Mouse (Mus musculus) myocyte (in vitro differentiated cells): ENCODE measurements at regions not wholly inside any gene's neighbourhood (a gene's known extent, or its start where the extent isn't known, plus 50 kb on each side); places are given as distances from the start of the nearest gene placed in this dataset.

Experiments
- H3K27me3 ChIP-seq: one replicate; pipeline ENCODE4 v1.6.1; 2011; ENCODE audit not compliant: control insufficient read depth, insufficient read depth, insufficient read length
- H3K36me3 ChIP-seq: one replicate; pipeline ENCODE4 v1.6.1; 2011; ENCODE audit not compliant: control insufficient read depth, insufficient read depth
- H3K4me2 ChIP-seq: one replicate; pipeline ENCODE4 v1.6.1; 2011; ENCODE audit warnings: low read depth, control low read depth
- H3K4me3 ChIP-seq: one replicate; pipeline ENCODE4 v1.5.1; 2011; ENCODE audit warnings: mild to moderate bottlenecking, control low read depth, moderate library complexity
- H3K79me2 ChIP-seq: one replicate; pipeline ENCODE4 v1.6.1; 2011; ENCODE audit not compliant: control insufficient read depth, insufficient read depth
- H3ac ChIP-seq: one replicate; pipeline ENCODE4 v1.6.1; 2011; ENCODE audit not compliant: control insufficient read depth, insufficient read length
- CEBPB ChIP-seq: IDR thresholded peaks from 2 replicates; pipeline ENCODE4 v1.6.1; 2011; ENCODE audit warnings: mild to moderate bottlenecking, moderate library complexity; ENCODE audit not compliant: poor library complexity, insufficient read depth, severe bottlenecking
- E2F4 ChIP-seq: IDR thresholded peaks from one replicate; pipeline ENCODE4 v1.6.1; 2011; ENCODE audit warnings: mild to moderate bottlenecking, control low read depth, moderate library complexity; ENCODE audit not compliant: insufficient read depth
- MAX ChIP-seq: IDR thresholded peaks from one replicate; pipeline ENCODE4 v1.6.1; 2011; ENCODE audit warnings: low read depth, mild to moderate bottlenecking, control low read depth
- MYOD1 ChIP-seq, 3 experiments: IDR thresholded peaks; one replicate each; pipeline ENCODE4 v1.6.1; 2011; ENCODE audit warnings: control low read depth in 2 of 3, low read depth in 2 of 3, mild to moderate bottlenecking in 2 of 3, moderate library complexity in 1 of 3; ENCODE audit not compliant: insufficient read length in 2 of 3, control insufficient read depth in 1 of 3
- MYOG ChIP-seq, 3 experiments: IDR thresholded peaks; one replicate each; pipeline ENCODE4 v1.6.1; 2011; ENCODE audit warnings: control low read depth in 2 of 3, low read depth in 2 of 3, mild to moderate bottlenecking in 2 of 3; ENCODE audit not compliant: insufficient read length in 2 of 3, control insufficient read depth in 1 of 3, insufficient read depth in 1 of 3
- POLR2A ChIP-seq: IDR thresholded peaks from one replicate; pipeline ENCODE4 v1.6.1; 2011; ENCODE audit warnings: low read depth, mild to moderate bottlenecking, control low read depth, moderate library complexity; ENCODE audit not compliant: insufficient read length
- POLR2AphosphoS2 ChIP-seq: IDR thresholded peaks from one replicate; pipeline ENCODE4 v1.6.1; 2011; ENCODE audit warnings: low read depth, control low read depth; ENCODE audit not compliant: insufficient read length
- REST ChIP-seq: IDR thresholded peaks from one replicate; pipeline ENCODE4 v1.6.1; 2011; ENCODE audit warnings: mild to moderate bottlenecking, control low read depth, moderate library complexity; ENCODE audit not compliant: insufficient read depth, insufficient read length
- SRF ChIP-seq: IDR thresholded peaks from one replicate; pipeline ENCODE4 v1.6.1; 2011; ENCODE audit warnings: low read depth; ENCODE audit not compliant: control insufficient read depth, insufficient read length
- TCF12 ChIP-seq: IDR thresholded peaks from one replicate; pipeline ENCODE4 v1.6.1; 2011; ENCODE audit warnings: mild to moderate bottlenecking, control low read depth; ENCODE audit not compliant: poor library complexity, insufficient read depth, severe bottlenecking
- TCF3 ChIP-seq: IDR thresholded peaks from one replicate; pipeline ENCODE4 v1.6.1; 2011; ENCODE audit warnings: low read depth, control low read depth; ENCODE audit not compliant: insufficient read length
- USF1 ChIP-seq: IDR thresholded peaks from one replicate; pipeline ENCODE4 v1.6.1; 2011; ENCODE audit warnings: low read depth, mild to moderate bottlenecking, control low read depth, moderate library complexity

DNA sequence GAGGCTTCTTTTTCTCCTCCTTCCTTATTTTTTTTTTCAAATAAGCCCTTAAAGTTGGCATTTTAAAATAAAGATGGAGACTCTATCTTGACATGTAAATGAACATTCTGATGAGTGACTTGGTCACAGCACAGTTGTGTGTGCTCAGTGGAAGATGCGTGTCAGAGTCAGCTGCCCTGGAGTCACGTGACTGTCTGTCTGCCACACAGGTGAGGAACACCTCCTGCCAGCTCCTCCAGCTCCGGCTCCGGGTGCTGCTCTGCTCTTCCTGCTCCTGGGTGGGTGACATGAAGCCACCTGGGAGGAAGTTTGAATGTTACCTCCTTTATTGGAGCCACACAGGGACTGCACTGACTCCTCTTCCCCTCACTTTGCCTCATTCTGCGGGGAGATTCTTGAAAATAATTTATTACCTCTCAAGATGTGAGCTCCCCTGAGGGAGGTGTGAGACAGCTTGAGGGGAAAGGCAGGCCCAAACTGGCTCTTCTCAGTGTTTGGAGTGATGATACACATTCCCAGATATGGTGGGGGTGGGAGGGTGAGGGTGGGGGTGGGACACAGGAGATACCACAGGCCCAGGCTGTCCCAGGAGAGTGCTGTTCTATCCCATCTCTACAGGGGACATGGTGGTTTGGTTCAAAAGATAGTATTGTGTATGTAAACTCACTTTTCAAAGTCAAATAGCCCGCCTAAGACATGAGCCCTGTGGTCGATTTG, 92.9 kb upstream of the Zfp366 start:
- H3K27me3 ChIP-seq: no peaks in the 10 kb centered on the region
- H3K4me3 ChIP-seq: no peak overlapping the region
- TF ChIP-seq CEBPB (no peak), TCF12 (no peak), POLR2AphosphoS2 (no peak), USF1 (no peak), MAX (no peak), REST (no peak), POLR2A (no peak), E2F4 (peak; percentile 34), MYOG (IDR thresholded peaks at IDR 0.05; ENCODE audit: control insufficient read depth in 1 of 3, insufficient read depth in 1 of 3, insufficient read length in 2 of 3, low read depth in 2 of 3) (peak in 1 of 3 experiments; percentile 2), SRF (no peak)
- peak overlapping the region; percentile 60 for H3K4me2 ChIP-seq
- H3K79me2 ChIP-seq: no peaks in the 10 kb centered on the region
- H3K36me3 ChIP-seq: no peaks in the 10 kb centered on the region
- no peak overlapping the region for H3ac ChIP-seq

DNA sequence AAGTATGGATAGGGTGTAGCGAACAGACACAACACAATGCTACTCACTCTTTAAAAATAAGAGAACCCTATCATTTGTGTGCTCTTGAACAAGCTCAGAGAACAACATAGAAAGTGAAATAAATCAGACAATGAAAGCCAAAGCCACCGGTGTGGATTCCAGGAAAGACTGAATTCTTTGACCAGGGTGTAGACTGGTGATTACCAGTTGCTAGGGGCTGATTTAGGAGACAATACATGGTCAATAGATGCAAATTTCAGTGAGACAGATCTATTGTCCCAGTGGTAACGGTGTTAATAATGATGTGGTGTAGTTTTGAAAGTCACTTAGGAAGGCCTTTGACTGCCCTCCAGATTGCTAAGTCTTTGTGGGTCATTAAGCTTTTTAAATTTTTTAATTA, 94.3 kb upstream of the Zfp366 start:
- Histone ChIP-seq H3K27me3 (no peaks in the 10 kb centered on the region), H3K36me3 (no peaks in the 10 kb centered on the region), H3K4me3 (no peak overlapping the region), H3K79me2 (no peaks in the 10 kb centered on the region), H3K4me2 (no peak overlapping the region), H3ac (no peak overlapping the region)
- no peak for TF ChIP-seq REST
- TF ChIP-seq CEBPB: no peak
- TF ChIP-seq SRF: no peak
- no peak for TF ChIP-seq TCF12
- TF ChIP-seq POLR2AphosphoS2: no peak
- no peak for TF ChIP-seq POLR2A
- TF ChIP-seq E2F4: no peak
- TF ChIP-seq MYOG (IDR thresholded peaks at IDR 0.05; ENCODE audit: control insufficient read depth in 1 of 3, insufficient read depth in 1 of 3, insufficient read length in 2 of 3, low read depth in 2 of 3): no peak

- Histone ChIP-seq H3K27me3 (no peaks in the 10 kb centered on the region), H3K4me3 (no peak overlapping the region), H3K36me3 (no peaks in the 10 kb centered on the region), H3ac (no peak overlapping the region), H3K79me2 (no peaks in the 10 kb centered on the region), H3K4me2 (peak overlapping the region; percentile 77)
- TF ChIP-seq POLR2A (no peak), SRF (no peak), USF1 (no peak), TCF3 (no peak), MAX (no peak), MYOD1 (IDR thresholded peaks at IDR 0.05; ENCODE audit: control insufficient read depth in 1 of 3, insufficient read length in 2 of 3, low read depth in 2 of 3) (no peak), CEBPB (no peak), POLR2AphosphoS2 (no peak), E2F4 (no peak), TCF12 (no peak), REST (no peak), MYOG (IDR thresholded peaks at IDR 0.05; ENCODE audit: control insufficient read depth in 1 of 3, insufficient read depth in 1 of 3, insufficient read length in 2 of 3, low read depth in 2 of 3) (no peak)
These were observed 96.3 kb upstream of the Zfp366 start for GRCm38 (mm10) chr13:99088285-99088684.

DNA sequence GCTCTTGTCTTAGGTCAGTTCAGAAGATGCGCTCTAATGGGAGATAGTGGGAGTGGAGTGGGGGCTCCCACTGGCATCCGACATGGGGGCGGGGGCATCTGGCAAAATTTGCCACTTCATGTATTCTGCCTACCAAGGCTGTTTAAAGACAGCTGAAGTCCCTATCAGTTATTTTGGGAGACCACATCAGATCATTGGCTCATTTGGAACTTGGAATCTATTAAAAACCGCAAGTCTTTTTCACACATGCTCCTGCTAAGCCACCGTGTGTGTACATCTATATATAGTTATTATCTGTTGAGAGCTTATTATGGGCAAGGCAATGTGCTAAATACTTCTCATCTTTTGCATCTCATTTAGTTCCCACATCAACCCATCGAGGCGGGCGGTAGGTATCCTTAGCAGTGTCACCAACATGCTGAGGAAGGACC, 95.0 kb upstream of the 1700024P04Rik start:
- Histone ChIP-seq H3ac (no peak overlapping the region), H3K4me2 (no peak overlapping the region), H3K36me3 (no peaks in the 10 kb centered on the region), H3K27me3 (no peaks in the 10 kb centered on the region), H3K4me3 (no peak overlapping the region), H3K79me2 (no peaks in the 10 kb centered on the region)
- TF ChIP-seq MYOD1 (IDR thresholded peaks at IDR 0.05; ENCODE audit: control insufficient read depth in 1 of 3, insufficient read length in 2 of 3, low read depth in 2 of 3): peak in 1 of 3 experiments; percentile 44
- no peak for TF ChIP-seq TCF3
- no peak for TF ChIP-seq E2F4
- TF ChIP-seq MYOG (IDR thresholded peaks at IDR 0.05; ENCODE audit: control insufficient read depth in 1 of 3, insufficient read depth in 1 of 3, insufficient read length in 2 of 3, low read depth in 2 of 3): peak in 2 of 3 experiments; percentile 65 to 74

GRCm38 (mm10) chr13:99078643-99079042, 94.3 kb upstream of the 1700024P04Rik start:
- H3K4me3 ChIP-seq: no peak overlapping the region
- no peaks in the 10 kb centered on the region for H3K79me2 ChIP-seq
- no peak overlapping the region for H3K4me2 ChIP-seq
- TF ChIP-seq E2F4: no peak
- no peak for TF ChIP-seq TCF3
- no peak for TF ChIP-seq POLR2AphosphoS2
- no peak for TF ChIP-seq CEBPB
- no peak for TF ChIP-seq USF1
- TF ChIP-seq MAX: no peak
- no peak for TF ChIP-seq REST
- no peak for TF ChIP-seq POLR2A
- TF ChIP-seq MYOG (IDR thresholded peaks at IDR 0.05; ENCODE audit: control insufficient read depth in 1 of 3, insufficient read depth in 1 of 3, insufficient read length in 2 of 3, low read depth in 2 of 3): no peak
- no peak for TF ChIP-seq TCF12
- TF ChIP-seq SRF: no peak
- TF ChIP-seq MYOD1 (IDR thresholded peaks at IDR 0.05; ENCODE audit: control insufficient read depth in 1 of 3, insufficient read length in 2 of 3, low read depth in 2 of 3): no peak
- H3K27me3 ChIP-seq: no peaks in the 10 kb centered on the region
- no peaks in the 10 kb centered on the region for H3K36me3 ChIP-seq
- no peak overlapping the region for H3ac ChIP-seq
